Mouse (Mus musculus) MEL (cell line): ENCODE data around the gene Alg11. TPM values are rescaled to one million over a fixed set of nuclear protein-coding genes. Genes with fewer than 3 reads are reported as not detected.

Source experiments
- DNase-seq: peaks from one replicate; pipeline ENCODE4 v3.0.0; 2011; ENCODE audit warnings: low read depth, low spot score
- H3K27ac ChIP-seq: 2 replicates; pipeline ENCODE4 v1.5.1; 2012; ENCODE audit warnings: low read depth, mild to moderate bottlenecking, control low read depth, low read length, moderate library complexity; ENCODE audit not compliant: control insufficient read depth
- H3K27me3 ChIP-seq, 2 experiments: fragments of 150-350 bp in 1 of 2; sonication (generic) in 1 of 2; 2 replicates each; pipeline ENCODE4 v1.6.1; 2012; ENCODE audit warnings: low read length in 2 of 2, mild to moderate bottlenecking in 2 of 2, improper control_type of control experiment in 1 of 2, moderate library complexity in 1 of 2; ENCODE audit not compliant: insufficient read depth in 2 of 2, control insufficient read depth in 1 of 2
- H3K36me3 ChIP-seq, 2 experiments: 2 replicates each; pipeline ENCODE4 v1.6.1; 2012 to 2014; ENCODE audit warnings: low read length in 2 of 2, improper control_type of control experiment in 1 of 2, inconsistent platforms in 1 of 2, mild to moderate bottlenecking in 1 of 2; ENCODE audit not compliant: insufficient read depth in 2 of 2, control insufficient read depth in 1 of 2
- H3K4me1 ChIP-seq, 2 experiments: fragments of 150-350 bp in 1 of 2; sonication (generic) in 1 of 2; 2 replicates each; pipeline ENCODE4 v1.6.1; 2012; ENCODE audit warnings: low read length in 2 of 2, improper control_type of control experiment in 1 of 2, mild to moderate bottlenecking in 1 of 2; ENCODE audit not compliant: insufficient read depth in 2 of 2, control insufficient read depth in 1 of 2
- H3K4me3 ChIP-seq, 2 experiments: fragments of 150-350 bp in 1 of 2; sonication (generic) in 1 of 2; 2 replicates each; pipeline ENCODE4 v1.5.1; 2012; ENCODE audit warnings: low read depth in 2 of 2, low read length in 2 of 2, mild to moderate bottlenecking in 2 of 2, moderate library complexity in 2 of 2, control low read depth in 1 of 2, improper control_type of control experiment in 1 of 2; ENCODE audit not compliant: control insufficient read depth in 1 of 2, insufficient read depth in 1 of 2
- H3K79me2 ChIP-seq: 2 replicates; pipeline ENCODE4 v1.6.1; 2012; ENCODE audit warnings: mild to moderate bottlenecking, low read length, moderate library complexity; ENCODE audit not compliant: control insufficient read depth, poor library complexity, insufficient read depth
- H3K9ac ChIP-seq: 2 replicates; pipeline ENCODE4 v1.6.1; 2012; ENCODE audit warnings: low read depth, mild to moderate bottlenecking, control low read depth, low read length, moderate library complexity; ENCODE audit not compliant: control insufficient read depth, poor library complexity, severe bottlenecking
- H3K9me3 ChIP-seq: fragments of 150-350 bp; sonication (generic); replicated peaks from 2 replicates; pipeline ENCODE4 v1.6.1; 2012; ENCODE audit warnings: mild to moderate bottlenecking, low read length, improper control_type of control experiment, moderate library complexity; ENCODE audit not compliant: insufficient read depth
- CHD2 ChIP-seq: IDR thresholded peaks from 2 replicates; pipeline ENCODE4 v1.6.1; 2011; ENCODE audit warnings: low read length, improper control_type of control experiment
- CTCF ChIP-seq, 3 experiments: IDR thresholded peaks in 2 of 3; conservative IDR thresholded peaks in 1 of 3; 2 replicates each; pipeline ENCODE4 v1.5.1; 2011 to 2012; ENCODE audit warnings: low read length in 3 of 3, low read depth in 2 of 3, mild to moderate bottlenecking in 2 of 3, improper control_type of control experiment in 1 of 3, inconsistent platforms in 1 of 3, mixed read lengths in 1 of 3, moderate library complexity in 1 of 3; ENCODE audit not compliant: control insufficient read depth in 1 of 3, insufficient read depth in 1 of 3, poor library complexity in 1 of 3, severe bottlenecking in 1 of 3
- E2F4 ChIP-seq: IDR thresholded peaks from 2 replicates; pipeline ENCODE4 v1.6.1; 2011; ENCODE audit warnings: low read depth, low read length, improper control_type of control experiment, borderline replicate concordance
- ELF1 ChIP-seq: IDR thresholded peaks from 2 replicates; pipeline ENCODE4 v1.6.1; 2014; ENCODE audit warnings: low read depth, mild to moderate bottlenecking, inconsistent platforms, low read length, improper control_type of control experiment, moderate library complexity
- ETS1 ChIP-seq: IDR thresholded peaks from 2 replicates; pipeline ENCODE4 v1.6.1; 2012; ENCODE audit warnings: low read depth, mild to moderate bottlenecking, inconsistent platforms, low read length, improper control_type of control experiment, moderate library complexity
- GABPA ChIP-seq: IDR thresholded peaks from 2 replicates; pipeline ENCODE4 v1.6.1; 2012; ENCODE audit warnings: low read depth, mild to moderate bottlenecking, inconsistent platforms, low read length, improper control_type of control experiment, moderate library complexity
- GATA1 ChIP-seq: IDR thresholded peaks from 2 replicates; pipeline ENCODE4 v1.6.1; 2011; ENCODE audit warnings: low read depth, low read length, improper control_type of control experiment
- HCFC1 ChIP-seq: IDR thresholded peaks from 2 replicates; pipeline ENCODE4 v1.6.1; 2012; ENCODE audit warnings: low read depth, mild to moderate bottlenecking, inconsistent platforms, low read length, improper control_type of control experiment, moderate library complexity
- KAT2A ChIP-seq: conservative IDR thresholded peaks from 2 replicates; pipeline ENCODE4 v1.6.1; 2012; ENCODE audit warnings: low read depth, low read length, improper control_type of control experiment, inconsistent platforms
- MAFK ChIP-seq: IDR thresholded peaks from 2 replicates; pipeline ENCODE4 v1.6.1; 2011; ENCODE audit warnings: low read depth, mild to moderate bottlenecking, low read length, improper control_type of control experiment, borderline replicate concordance
- MAX ChIP-seq: IDR thresholded peaks from 2 replicates; pipeline ENCODE4 v1.6.1; 2011; ENCODE audit warnings: low read length, improper control_type of control experiment
- MAZ ChIP-seq: IDR thresholded peaks from 2 replicates; pipeline ENCODE4 v1.6.1; 2012; ENCODE audit warnings: low read depth, mild to moderate bottlenecking, inconsistent platforms, low read length, improper control_type of control experiment
- MEF2A ChIP-seq: IDR thresholded peaks from 2 replicates; pipeline ENCODE4 v1.6.1; 2014; ENCODE audit warnings: low read depth, mild to moderate bottlenecking, inconsistent platforms, low read length, improper control_type of control experiment; ENCODE audit not compliant: poor library complexity, insufficient replicate concordance, severe bottlenecking; ENCODE audit errors: extremely low read depth
- MXI1 ChIP-seq: IDR thresholded peaks from 2 replicates; pipeline ENCODE4 v1.6.1; 2011; ENCODE audit warnings: mild to moderate bottlenecking, low read depth, low read length, improper control_type of control experiment
- MYC ChIP-seq: IDR thresholded peaks from 2 replicates; pipeline ENCODE4 v1.6.1; 2011; ENCODE audit warnings: low read depth, mild to moderate bottlenecking, low read length, improper control_type of control experiment, moderate library complexity
- NELFE ChIP-seq: IDR thresholded peaks from 2 replicates; pipeline ENCODE4 v1.6.1; 2011; ENCODE audit warnings: low read depth, low read length, improper control_type of control experiment
- POLR2AphosphoS5 ChIP-seq: IDR thresholded peaks from 2 replicates; pipeline ENCODE4 v1.6.1; 2012; ENCODE audit warnings: low read depth, borderline replicate concordance, mild to moderate bottlenecking, inconsistent platforms, low read length, moderate library complexity, mixed read lengths
- RAD21 ChIP-seq: IDR thresholded peaks from 2 replicates; pipeline ENCODE4 v1.6.1; 2011; ENCODE audit warnings: mild to moderate bottlenecking, low read depth, low read length, improper control_type of control experiment
- RCOR1 ChIP-seq: IDR thresholded peaks from 2 replicates; pipeline ENCODE4 v1.6.1; 2012; ENCODE audit warnings: low read depth, mild to moderate bottlenecking, inconsistent platforms, low read length, improper control_type of control experiment
- SIN3A ChIP-seq: IDR thresholded peaks from 2 replicates; pipeline ENCODE4 v1.6.1; 2012; ENCODE audit warnings: low read length, improper control_type of control experiment, inconsistent platforms
- SMC3 ChIP-seq: IDR thresholded peaks from 2 replicates; pipeline ENCODE4 v1.6.1; 2011; ENCODE audit warnings: low read depth, low read length, improper control_type of control experiment
- TBP ChIP-seq: IDR thresholded peaks from 2 replicates; pipeline ENCODE4 v1.8.0; 2011; ENCODE audit warnings: low read depth, low read length, improper control_type of control experiment
- TCF12 ChIP-seq: IDR thresholded peaks from 2 replicates; pipeline ENCODE4 v1.6.1; 2014; ENCODE audit warnings: low read depth, mild to moderate bottlenecking, inconsistent platforms, low read length, improper control_type of control experiment, moderate library complexity
- USF1 ChIP-seq: IDR thresholded peaks from 2 replicates; pipeline ENCODE4 v1.6.1; 2014; ENCODE audit warnings: low read depth, mild to moderate bottlenecking, inconsistent platforms, low read length, improper control_type of control experiment, moderate library complexity
- USF2 ChIP-seq, 2 experiments: IDR thresholded peaks; 2 replicates each; pipeline ENCODE4 v1.6.1; 2011 to 2012; ENCODE audit warnings: improper control_type of control experiment in 2 of 2, low read length in 2 of 2, borderline replicate concordance in 1 of 2, inconsistent platforms in 1 of 2, low read depth in 1 of 2, mild to moderate bottlenecking in 1 of 2; ENCODE audit not compliant: insufficient read depth in 1 of 2
- ZC3H11A ChIP-seq: IDR thresholded peaks from 2 replicates; pipeline ENCODE4 v1.6.1; 2012; ENCODE audit warnings: low read depth, mild to moderate bottlenecking, inconsistent platforms, low read length, improper control_type of control experiment
- ZKSCAN1 ChIP-seq: IDR thresholded peaks from 2 replicates; pipeline ENCODE4 v1.6.1; 2012; ENCODE audit warnings: low read depth, mild to moderate bottlenecking, inconsistent platforms, low read length, improper control_type of control experiment, moderate library complexity
- ZMIZ1 ChIP-seq: IDR thresholded peaks from 2 replicates; pipeline ENCODE4 v1.6.1; 2012; ENCODE audit warnings: low read depth, mild to moderate bottlenecking, inconsistent platforms, low read length, improper control_type of control experiment, moderate library complexity
- polyA plus RNA-seq, 2 experiments: library from polyadenylated mRNA; stranded (reverse) in 1 of 2; unstranded in 1 of 2; fragments of >175 nt in 1 of 2; fragments of >200 nt in 1 of 2; gene quantifications; 2 replicates each; pipeline versions ENCODE4 v1.2.1 to v1.2.4; 2012; ENCODE audit warnings: low replicate concordance in 2 of 2, low read depth in 1 of 2; ENCODE audit not compliant: insufficient read length in 2 of 2, insufficient read depth in 1 of 2, missing spikeins in 1 of 2
- total RNA-seq: library from RNA; depleted of rRNA; stranded (reverse); fragments of 300-350 nt; gene quantifications from 2 replicates; pipeline ENCODE4 v1.2.3, GENCODE M21; 2012

The Alg11 gene
- total and polyA plus RNA-seq, 3 experiments, result 17.2 to 55.0 (median 22.2) TPM

GRCm38 (mm10) chr8:22039468-22040152 lies 20.9 kb upstream of the Alg11 start:
- peaks cover 0 to 6% of the 10 kb centered on the region in 2 experiments; a peak in 2 of 4 replicates for H3K36me3 ChIP-seq
- DNase-seq, result no peak
- no peaks in the 10 kb centered on the region for H3K27me3 ChIP-seq
- no peaks in the 10 kb centered on the region for H3K4me1 ChIP-seq
- peaks cover 47% of the 10 kb centered on the region for H3K79me2 ChIP-seq
- no peak overlapping the region for H3K9ac ChIP-seq
- H3K9me3 ChIP-seq, result no peaks in the 10 kb centered on the region
- no peak overlapping the region for H3K4me3 ChIP-seq
- no peak overlapping the region for H3K27ac ChIP-seq
- TF ChIP-seq NELFE (no peak), GATA1 (no peak), RAD21 (no peak), MEF2A (no peak), ZMIZ1 (no peak), CHD2 (no peak), MXI1 (no peak), ZKSCAN1 (no peak), E2F4 (no peak), MAX (no peak), USF1 (no peak), TBP (no peak), SMC3 (no peak), POLR2AphosphoS5 (no peak), GABPA (no peak), MYC (no peak), ZC3H11A (no peak), MAFK (no peak), HCFC1 (no peak)

- no peaks in the 10 kb centered on the region for H3K4me1 ChIP-seq
- H3K9me3 ChIP-seq, result no peaks in the 10 kb centered on the region
- peaks cover 50% of the 10 kb centered on the region for H3K79me2 ChIP-seq
- DNase-seq, result no peak
- H3K27ac ChIP-seq, result no peak overlapping the region
- H3K27me3 ChIP-seq, result no peaks in the 10 kb centered on the region
- no peak overlapping the region for H3K4me3 ChIP-seq
- TF ChIP-seq KAT2A (no peak), CTCF (IDR thresholded peaks at IDR 0.05 in 2 of 3, conservative IDR thresholded peaks at IDR 0.05 in 1 of 3; ENCODE audit: control insufficient read depth in 1 of 3, insufficient read depth in 1 of 3, low read depth in 2 of 3, low read length in 3 of 3, poor library complexity in 1 of 3, severe bottlenecking in 1 of 3) (no peak), RCOR1 (no peak), HCFC1 (no peak), MAFK (no peak), USF1 (no peak), MEF2A (no peak), NELFE (no peak), RAD21 (no peak), USF2 (IDR thresholded peaks at IDR 0.05; ENCODE audit: borderline replicate concordance in 1 of 2, insufficient read depth in 1 of 2, low read depth in 1 of 2, low read length in 2 of 2) (no peak), ELF1 (no peak), SIN3A (no peak), TCF12 (no peak), MXI1 (no peak), E2F4 (no peak), ETS1 (no peak), MAZ (no peak)
- TF ChIP-seq, all 39 proteins: peak for 0
- H3K36me3 ChIP-seq, result peaks cover 0 to 6% of the 10 kb centered on the region in 2 experiments; a peak in 2 of 4 replicates
- no peak overlapping the region for H3K9ac ChIP-seq
Observed at GRCm38 (mm10) chr8:22040153-22040509, 20.4 kb upstream of the Alg11 start.
